Mouse (Mus musculus): ENCODE measurements at regions not wholly inside any gene's neighbourhood (a gene's known extent, or its start where the extent isn't known, plus 50 kb on each side); places are given as distances from the start of the nearest gene placed in this dataset.
A peak's percentile ranks its signal among the peaks of the same experiment; 100 is the strongest.

- no peak for DNase-seq (ENCODE audit: low spot score)
These were observed 105.5 kb upstream of the Ccnd1 start for GRCm38 (mm10) chr7:145045230-145045629.

- DNase-seq (ENCODE audit: low spot score), result no peak
These were observed 103.9 kb upstream of the Ccnd1 start for GRCm38 (mm10) chr7:145043455-145044149.

- no peak for DNase-seq (ENCODE audit: low spot score)
These were observed 101.1 kb upstream of the Ccnd1 start for GRCm38 (mm10) chr7:145040871-145041270.

- DNase-seq (ENCODE audit: low spot score), result no peak
These were observed 94.7 kb upstream of the Ccnd1 start for GRCm38 (mm10) chr7:145034385-145034784.

GRCm38 (mm10) chr7:145031275-145031674, 91.5 kb upstream of the Ccnd1 start:
- DNase-seq (ENCODE audit: low spot score), result no peak

- peak; percentile 84 for DNase-seq (ENCODE audit: low spot score)
These were observed 91.0 kb upstream of the Ccnd1 start for GRCm38 (mm10) chr7:145030635-145031141.

- no peak for DNase-seq (ENCODE audit: low spot score)
These were observed 89.9 kb upstream of the Ccnd1 start for GRCm38 (mm10) chr7:145029622-145030021.

GRCm38 (mm10) chr7:145029124-145029523, 89.4 kb upstream of the Ccnd1 start:
- peak; percentile 23 for DNase-seq (ENCODE audit: low spot score)

- no peak for DNase-seq (ENCODE audit: low spot score)
These were observed 87.3 kb upstream of the Ccnd1 start for GRCm38 (mm10) chr7:145027061-145027460.

GRCm38 (mm10) chr7:145026014-145026285, 86.2 kb upstream of the Ccnd1 start:
- no peak for DNase-seq (ENCODE audit: low spot score)

GRCm38 (mm10) chr7:145025186-145026013, 85.7 kb upstream of the Ccnd1 start:
- peak; percentile 49 for DNase-seq (ENCODE audit: low spot score)

- peak; percentile 66 for DNase-seq (ENCODE audit: low spot score)
These were observed 84.9 kb upstream of the Ccnd1 start for GRCm38 (mm10) chr7:145024651-145025050.

GRCm38 (mm10) chr7:145019137-145019536, 79.4 kb upstream of the Ccnd1 start:
- DNase-seq (ENCODE audit: low spot score), result no peak

- DNase-seq (ENCODE audit: low spot score), result no peak
These were observed 78.4 kb upstream of the Ccnd1 start for GRCm38 (mm10) chr7:145018149-145018548.

- no peak for DNase-seq (ENCODE audit: low spot score)
These were observed 75.8 kb upstream of the Ccnd1 start for GRCm38 (mm10) chr7:145015463-145016085.

- DNase-seq (ENCODE audit: low spot score), result no peak
These were observed 71.0 kb upstream of the Ccnd1 start for GRCm38 (mm10) chr7:145010757-145011156.

GRCm38 (mm10) chr7:145010004-145010403, 70.3 kb upstream of the Ccnd1 start:
- no peak for DNase-seq (ENCODE audit: low spot score)

- no peak for DNase-seq (ENCODE audit: low spot score)
These were observed 69.1 kb upstream of the Ccnd1 start for GRCm38 (mm10) chr7:145008662-145009333.

GRCm38 (mm10) chr7:145007216-145007615, 67.5 kb upstream of the Ccnd1 start:
- DNase-seq (ENCODE audit: low spot score), result no peak

GRCm38 (mm10) chr7:145001503-145002084, 61.9 kb upstream of the Ccnd1 start:
- DNase-seq (ENCODE audit: low spot score), result no peak

GRCm38 (mm10) chr7:144999741-145000140, 60.0 kb upstream of the Ccnd1 start:
- no peak for DNase-seq (ENCODE audit: low spot score)

- no peak for DNase-seq (ENCODE audit: low spot score)
These were observed 57.1 kb upstream of the Ccnd1 start for GRCm38 (mm10) chr7:144996847-144997246.
